Mouse (Mus musculus) CH12.LX (cell line): ENCODE measurements around the gene Ogdh.

Experiments used
- CTCF ChIP-seq, 2 experiments: IDR thresholded peaks in 1 of 2; conservative IDR thresholded peaks in 1 of 2; 2 replicates each; pipeline ENCODE4 v1.5.1; 2011 to 2012; ENCODE audit warnings: low read depth in 2 of 2, low read length in 2 of 2, improper control_type of control experiment in 1 of 2, inconsistent platforms in 1 of 2, mild to moderate bottlenecking in 1 of 2, moderate library complexity in 1 of 2
- ELF1 ChIP-seq: IDR thresholded peaks from 2 replicates; pipeline ENCODE4 v1.6.1; 2014; ENCODE audit warnings: low read depth, mild to moderate bottlenecking, inconsistent platforms, low read length, improper control_type of control experiment
- EP300 ChIP-seq: IDR thresholded peaks from 2 replicates; pipeline ENCODE4 v1.6.1; 2011; ENCODE audit warnings: low read length, improper control_type of control experiment
- MAX ChIP-seq: IDR thresholded peaks from 2 replicates; pipeline ENCODE4 v1.6.1; 2011; ENCODE audit warnings: low read length, improper control_type of control experiment
- POLR2A ChIP-seq: IDR thresholded peaks from 2 replicates; pipeline ENCODE4 v1.6.1; 2011; ENCODE audit warnings: low read depth, mild to moderate bottlenecking, improper control_type of control experiment, low read length
- TCF12 ChIP-seq: IDR thresholded peaks from 2 replicates; pipeline ENCODE4 v1.6.1; 2014; ENCODE audit warnings: low read depth, mild to moderate bottlenecking, inconsistent platforms, low read length, improper control_type of control experiment
- USF1 ChIP-seq: IDR thresholded peaks from 2 replicates; pipeline ENCODE4 v1.6.1; 2014; ENCODE audit warnings: low read depth, mild to moderate bottlenecking, inconsistent platforms, low read length, improper control_type of control experiment

DNA sequence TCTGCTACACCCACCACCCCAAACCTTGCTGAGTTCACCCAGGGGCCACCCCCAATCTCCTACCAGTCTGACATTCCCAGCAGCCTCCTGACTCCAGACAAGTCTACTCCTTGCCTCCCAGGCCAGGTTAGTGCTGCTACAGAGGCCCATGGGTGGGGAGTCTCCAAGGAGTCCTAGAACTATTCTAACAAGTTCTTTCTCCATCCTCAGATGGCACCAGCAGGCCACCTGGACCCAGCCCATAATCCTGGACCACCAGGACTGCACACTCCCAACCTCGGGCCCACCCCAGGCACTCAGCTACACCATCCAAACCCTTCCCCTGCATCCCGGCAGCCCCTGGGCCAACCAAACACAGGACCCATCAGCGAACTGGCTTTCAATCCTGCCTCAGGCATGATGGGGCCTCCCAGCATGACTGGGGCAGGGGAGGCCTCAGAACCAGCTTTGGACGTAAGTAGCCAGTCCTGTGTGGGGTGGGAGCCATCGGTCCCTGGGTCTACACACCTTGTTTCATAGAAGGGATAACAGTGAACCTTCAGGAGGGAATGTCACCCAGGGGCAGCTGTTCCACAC, 112.5 kb downstream of the Ogdh start:
- TF ChIP-seq EP300 (no peak), ELF1 (no peak), TCF12 (no peak), POLR2A (no peak), CTCF (conservative IDR thresholded peaks at IDR 0.05 in 1 of 2, IDR thresholded peaks at IDR 0.05 in 1 of 2; ENCODE audit: low read depth in 2 of 2, low read length in 2 of 2) (no peak), USF1 (no peak), MAX (no peak)
